Mouse (Mus musculus): ENCODE results near the gene Clmp.

Clmp gene

DNA sequence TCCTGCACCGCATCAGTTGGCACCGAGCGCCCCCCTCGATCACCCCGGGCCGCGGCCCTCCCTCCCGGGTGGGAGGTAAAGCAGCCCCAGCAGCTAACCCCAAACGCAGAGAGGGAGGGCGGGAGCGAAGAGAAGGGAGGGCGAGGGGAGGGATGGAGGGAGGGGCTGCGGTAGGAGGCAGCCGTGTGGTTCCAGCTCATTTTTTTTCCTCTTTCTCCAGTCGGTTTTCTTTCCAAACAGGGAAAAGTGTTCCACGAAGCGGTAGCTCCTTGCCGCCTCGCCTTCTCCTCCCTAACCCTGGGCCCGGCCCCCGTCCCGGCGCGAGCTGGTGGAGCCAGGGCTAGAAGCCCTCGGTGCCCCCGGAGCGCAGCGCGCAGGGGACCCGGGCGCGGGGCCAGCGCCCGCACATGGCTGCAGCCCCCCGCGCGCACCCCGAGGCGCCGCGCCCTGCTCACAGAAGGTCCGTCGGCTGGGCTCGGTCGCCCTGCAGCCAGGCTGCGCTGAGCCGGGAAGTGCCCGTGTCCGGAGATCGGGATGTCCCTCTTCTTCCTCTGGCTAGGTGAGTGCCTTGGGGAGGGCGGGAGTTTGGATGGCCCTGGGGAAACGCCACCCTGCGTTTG is at the start of gene Clmp:
TSS of gene Clmp (plus strand) at position 162 of the 620 bp plus-strand sequence.
- DNase-seq (ENCODE audit: low spot score) = no peak

DNA sequence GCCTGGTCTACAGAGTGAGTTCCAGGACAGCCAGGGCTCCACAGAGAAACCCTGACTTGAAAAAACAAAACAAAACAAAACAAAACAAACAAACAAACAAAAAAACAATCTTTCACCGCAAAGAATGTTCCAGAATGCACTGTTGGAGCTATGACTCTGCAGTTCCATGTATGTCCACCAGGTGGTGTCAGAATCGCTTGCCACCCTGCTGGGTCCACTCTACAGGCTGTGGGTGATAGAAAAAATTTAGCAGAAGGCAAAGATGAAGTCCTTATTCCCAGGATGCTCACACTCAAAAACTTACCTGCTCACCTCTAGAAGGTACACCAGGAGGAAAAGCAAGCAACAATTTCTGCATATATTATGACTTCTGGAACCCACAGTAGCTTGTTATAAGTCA is 49.7 kb upstream of the Clmp start:
- DNase-seq (ENCODE audit: low spot score) = peak; percentile 53

GRCm38 (mm10) chr9:40637705-40638393 is 47.9 kb upstream of the Clmp start:
- DNase-seq (ENCODE audit: low spot score) = no peak

GRCm38 (mm10) chr9:40638394-40639049 is 47.2 kb upstream of the Clmp start:
- DNase-seq (ENCODE audit: low spot score) = no peak

DNA sequence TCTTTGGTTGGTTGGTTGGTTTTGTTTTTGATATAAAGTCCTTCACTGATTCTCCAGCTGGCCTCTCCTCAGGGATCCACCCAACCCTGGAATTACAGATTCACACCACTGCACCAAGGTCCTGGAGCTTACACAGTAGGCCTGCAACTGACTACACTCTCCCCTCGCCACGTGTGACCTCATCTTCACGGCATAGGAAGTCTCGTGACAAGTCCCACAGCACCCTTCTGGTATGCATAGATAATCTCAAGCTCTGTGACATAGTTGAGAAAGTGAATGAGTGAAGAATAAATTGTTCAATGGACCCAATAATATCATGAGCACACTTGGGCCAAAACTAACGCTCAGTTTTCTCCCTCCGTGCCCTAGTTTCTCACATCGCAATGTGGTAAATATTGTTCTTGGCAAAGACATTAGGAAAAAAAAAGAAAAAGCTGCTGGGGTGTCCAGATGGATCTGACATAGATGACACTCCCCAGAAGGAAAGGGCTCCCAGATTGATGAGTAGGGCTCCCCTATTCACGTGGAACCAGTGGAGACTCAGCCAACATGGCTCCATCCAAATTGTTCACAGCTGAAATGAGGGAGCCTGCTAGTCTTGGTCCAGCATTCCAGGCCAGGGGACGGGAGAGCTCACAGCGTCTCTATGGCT is 46.1 kb upstream of the Clmp start:
- DNase-seq (ENCODE audit: low spot score) = no peak

DNA sequence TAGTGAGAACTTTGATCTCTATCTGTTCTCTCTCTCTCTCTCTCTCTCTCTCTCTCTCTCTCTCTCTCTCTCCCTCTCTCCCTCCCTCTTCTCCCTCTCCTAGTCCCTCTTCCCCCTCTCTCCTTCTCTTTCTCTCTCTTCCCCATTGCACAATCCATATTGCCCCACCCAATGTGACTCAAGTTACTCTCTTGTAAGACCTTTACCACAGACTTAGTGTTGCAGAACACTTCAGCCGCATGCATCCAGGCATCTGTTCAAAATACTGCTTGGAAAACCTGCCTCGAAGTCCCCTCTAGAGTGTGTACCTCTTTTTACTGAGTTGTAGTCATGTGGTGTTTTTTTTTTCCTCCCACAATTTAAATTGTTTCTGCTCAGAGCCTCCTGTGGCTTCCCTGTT is 44.4 kb upstream of the Clmp start:
- no peak for DNase-seq (ENCODE audit: low spot score)

GRCm38 (mm10) chr9:40642470-40643220 is 43.1 kb upstream of the Clmp start:
- DNase-seq (ENCODE audit: low spot score) = no peak

DNA sequence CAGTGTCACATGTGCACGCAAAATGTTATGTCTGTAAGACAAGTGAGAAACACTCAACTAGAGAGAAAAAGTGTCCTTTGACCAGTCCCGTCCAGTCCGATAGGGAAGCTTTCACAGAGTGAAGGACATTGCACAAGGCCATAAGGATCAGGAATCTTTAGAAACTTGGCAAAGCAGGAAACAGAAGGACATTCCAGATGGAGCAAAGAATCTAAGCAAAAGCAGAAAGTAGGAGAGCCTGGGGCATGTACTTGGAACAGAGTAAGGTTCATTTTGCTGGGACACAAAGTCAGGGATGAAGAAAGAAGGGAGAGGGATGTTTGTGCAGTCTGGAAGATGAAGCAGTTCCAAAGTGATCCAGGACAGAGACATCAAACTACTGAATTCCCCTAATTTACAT is 36.3 kb upstream of the Clmp start:
- no peak for DNase-seq (ENCODE audit: low spot score)

DNA sequence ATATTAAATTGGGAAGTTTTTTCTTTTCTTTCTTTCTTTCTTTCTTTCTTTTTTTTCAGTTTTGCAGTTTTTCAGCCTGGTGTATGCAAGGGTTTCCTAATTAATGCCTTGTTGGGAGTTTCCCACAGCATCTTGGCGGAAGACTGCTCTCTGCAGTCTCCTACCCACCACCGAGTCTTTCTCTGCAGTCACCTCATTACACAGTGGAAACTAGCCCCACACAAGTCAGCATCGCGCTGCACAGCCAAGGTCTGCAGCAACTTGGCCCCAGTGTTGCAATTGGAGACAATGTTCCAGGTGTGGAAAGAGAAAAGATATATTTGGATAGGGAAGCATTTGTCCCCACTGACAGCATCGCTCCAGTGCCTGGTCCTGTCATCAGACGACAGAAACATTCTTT is 35.8 kb upstream of the Clmp start:
- no peak for DNase-seq (ENCODE audit: low spot score)

DNA sequence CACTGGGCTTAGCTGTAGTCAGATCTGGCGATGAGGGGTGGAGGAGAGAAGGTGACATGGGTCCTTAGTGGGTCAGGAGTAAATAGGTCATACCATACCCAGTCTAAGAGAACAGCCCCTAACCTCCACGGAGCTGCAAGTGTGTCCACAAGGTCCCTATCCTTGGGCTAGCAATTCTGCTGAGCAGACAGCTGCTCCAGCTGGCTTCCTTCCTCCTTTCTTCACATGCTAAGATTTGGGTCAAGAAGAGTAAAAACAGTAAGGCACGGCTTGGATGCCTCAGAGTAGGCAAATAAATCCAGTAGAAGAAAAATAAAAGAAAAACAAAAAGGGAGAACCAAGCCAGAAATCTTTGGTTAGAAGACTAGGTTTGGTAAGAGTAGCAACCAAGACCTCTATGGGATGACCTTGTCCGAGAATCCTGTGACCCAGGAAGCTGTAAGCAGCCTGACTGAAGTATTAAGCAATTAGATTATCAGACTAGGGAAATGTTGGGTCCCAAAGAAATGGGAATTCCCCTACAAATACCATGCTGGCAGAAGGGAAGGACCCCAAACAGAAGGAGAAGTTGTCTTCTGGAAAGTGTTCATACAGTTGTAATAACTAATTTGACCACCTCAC is 34.4 kb upstream of the Clmp start:
- no peak for DNase-seq (ENCODE audit: low spot score)

DNA sequence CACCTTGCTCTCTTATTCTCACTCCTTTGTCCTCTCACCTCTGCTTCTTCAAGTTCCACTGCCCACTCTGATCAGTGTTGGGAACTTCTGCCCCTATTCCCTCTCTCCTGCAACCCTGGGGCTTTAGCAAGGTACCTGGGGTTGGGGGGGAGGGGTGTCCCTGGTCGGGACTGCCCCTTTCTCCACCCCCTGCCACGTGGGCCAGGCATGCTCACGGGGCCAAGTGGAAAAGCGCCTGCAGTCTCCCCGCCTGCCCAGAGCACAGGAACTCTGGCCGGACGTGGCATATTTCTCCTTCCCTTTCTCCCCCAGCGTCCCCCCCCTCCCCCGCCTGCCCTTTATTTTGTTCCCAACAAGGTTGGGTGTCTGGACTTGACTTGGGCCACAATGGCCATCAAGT is 33.0 kb upstream of the Clmp start:
- DNase-seq (ENCODE audit: low spot score) = no peak

DNA sequence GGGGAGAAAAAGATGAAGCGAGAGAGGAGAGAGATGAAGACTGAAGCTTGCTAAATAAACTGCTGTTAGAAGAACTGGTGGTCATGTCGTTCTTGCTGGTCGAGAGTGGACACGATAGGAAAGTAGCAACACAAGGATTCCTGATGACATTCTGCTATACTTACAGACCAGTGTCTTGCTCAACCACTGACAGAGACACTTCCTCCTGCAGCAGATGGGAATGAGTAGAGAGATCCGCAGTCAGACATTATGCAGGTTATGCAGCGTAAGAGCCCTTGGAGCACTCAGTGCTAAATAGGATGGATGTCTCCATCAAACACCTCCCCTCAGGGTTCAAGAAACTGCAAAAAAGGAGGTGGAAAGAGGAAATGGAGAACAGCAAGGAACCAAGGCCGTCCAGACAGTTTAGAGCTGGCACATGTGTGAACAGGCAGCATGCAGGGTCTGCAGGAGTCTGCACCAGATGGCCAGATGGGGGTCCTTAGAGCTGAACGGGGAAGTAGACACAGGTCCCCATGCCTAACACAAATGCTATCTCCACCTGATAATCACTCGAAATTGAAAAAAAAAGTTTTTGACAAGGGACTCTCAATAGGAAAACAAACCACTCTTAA is 19.5 kb upstream of the Clmp start:
- no peak for DNase-seq (ENCODE audit: low spot score)

GRCm38 (mm10) chr9:40670313-40670712 is 15.4 kb upstream of the Clmp start, which contains the start of gene Gm21915:
Gene Gm21915 (plus strand): TSS chr9:40670613.
- DNase-seq (ENCODE audit: low spot score) = no peak

- DNase-seq (ENCODE audit: low spot score) = no peak
These were observed 14.3 kb upstream of the Clmp start for GRCm38 (mm10) chr9:40671323-40671930.

GRCm38 (mm10) chr9:40675203-40675958 is 10.4 kb upstream of the Clmp start:
- no peak for DNase-seq (ENCODE audit: low spot score)

GRCm38 (mm10) chr9:40678653-40679052 is 7.1 kb upstream of the Clmp start:
- DNase-seq (ENCODE audit: low spot score) = no peak

- DNase-seq (ENCODE audit: low spot score) = no peak
These were observed 698 bp downstream of the Clmp start for GRCm38 (mm10) chr9:40686421-40686899.

DNA sequence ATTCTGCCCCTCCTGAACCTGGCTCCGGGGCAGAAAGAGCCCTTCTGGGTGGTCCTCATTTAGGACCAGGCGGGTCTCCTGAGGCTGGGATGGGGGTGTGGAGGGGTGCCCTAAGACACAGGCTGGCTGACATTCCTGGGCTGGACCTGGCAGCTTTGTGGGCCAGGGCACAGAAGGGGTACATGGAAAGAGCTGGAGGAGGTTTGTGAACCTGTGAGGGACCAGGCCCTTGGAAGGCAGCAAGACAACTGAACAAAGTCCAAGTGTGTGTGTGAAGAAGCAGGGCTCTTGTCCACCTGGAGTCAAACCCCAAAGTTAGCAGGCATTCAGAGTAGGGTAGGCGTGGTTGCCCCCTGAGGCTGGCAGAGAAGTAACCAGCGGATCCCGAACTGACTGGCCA is 1.3 kb downstream of the Clmp start:
- DNase-seq (ENCODE audit: low spot score) = no peak

DNA sequence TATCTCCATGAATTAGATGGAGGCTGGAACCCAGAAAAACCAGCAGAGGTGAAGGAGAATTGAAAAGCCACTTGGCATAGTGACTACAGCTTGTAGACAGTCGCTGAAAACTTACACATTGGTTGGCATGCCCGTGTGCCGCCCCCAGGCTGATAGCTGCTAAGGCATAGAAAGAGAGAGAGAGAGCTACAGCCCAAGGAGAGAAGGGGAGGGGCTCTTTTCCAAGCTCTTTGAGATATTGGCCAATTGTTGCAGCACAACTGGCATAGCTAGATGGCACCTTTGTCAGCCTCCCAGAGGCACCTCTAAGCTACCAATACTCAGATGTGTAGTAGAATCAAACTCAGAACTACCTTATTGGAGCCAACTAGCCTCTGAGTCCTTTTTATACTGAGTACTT is 1.8 kb downstream of the Clmp start:
- DNase-seq (ENCODE audit: low spot score) = no peak

GRCm38 (mm10) chr9:40690511-40690910 is 4.7 kb downstream of the Clmp start:
- peak; percentile 46 for DNase-seq (ENCODE audit: low spot score)
